Mouse (Mus musculus): ENCODE measurements around the gene Klre1. TPM values are rescaled to one million over a fixed set of nuclear protein-coding genes. Genes with fewer than 3 reads are reported as not detected.
"Not testable (repeated sequence)": the region's sequence is repeated elsewhere in the genome, so short reads cannot be mapped to it uniquely, and the experiment has no call there.

Klre1 gene
- polyA plus RNA-seq, 1 experiment from 2014 or later, result not detected

- not testable (repeated sequence) for H3K9ac ChIP-seq (ENCODE audit: low read depth, low read length); H3K27ac ChIP-seq (ENCODE audit: low read depth, low read length); H3K4me2 ChIP-seq; H3K27me3 ChIP-seq (replicated peaks; ENCODE audit: control insufficient read depth, insufficient read depth, low read length); H3K36me3 ChIP-seq (ENCODE audit: control insufficient read depth, insufficient read depth, low read length); H3K9me3 ChIP-seq (ENCODE audit: control insufficient read depth, low read length); ATAC-seq (replicated peaks; ENCODE audit: low FRiP score); DNase-seq (ENCODE audit: low spot score); H3K4me3 ChIP-seq (ENCODE audit: low read depth, low read length); H3K4me1 ChIP-seq (replicated peaks; ENCODE audit: control insufficient read depth, insufficient read depth, low read length)
- 53% methylated on average over 2 of the region's 2 CpGs for WGBS
These were observed 53.3 kb downstream of the Klre1 start for GRCm38 (mm10) chr6:129631046-129631445.

Other genes with a start within 250 kb of the Klre1 start
- gene 4922502D21Rik, start 246.1 kb upstream of the Klre1 start, polyA plus RNA-seq (2014; fragmentation: Nextera tagmentation; extraction: Ambion mirVana), result not detected in 2 replicates
- 1.7 and 2.7 TPM in 2 replicates for gene Clec12a, start 235.2 kb upstream of the Klre1 start, polyA plus RNA-seq (2014; fragmentation: Nextera tagmentation; extraction: Ambion mirVana)
- not detected in 2 replicates for gene Clec12b, start 192.0 kb upstream of the Klre1 start, polyA plus RNA-seq (2014; fragmentation: Nextera tagmentation; extraction: Ambion mirVana)
- 39.2 and 39.8 TPM in 2 replicates for gene Clec1b, start 180.6 kb upstream of the Klre1 start, polyA plus RNA-seq (2014; fragmentation: Nextera tagmentation; extraction: Ambion mirVana)
- 0.56 and 0.67 TPM in 2 replicates for gene Clec9a, start 169.0 kb upstream of the Klre1 start, polyA plus RNA-seq (2014; fragmentation: Nextera tagmentation; extraction: Ambion mirVana)
- 0.38 and 0.65 TPM in 2 replicates for gene Clec1a, start 125.9 kb upstream of the Klre1 start, polyA plus RNA-seq (2014; fragmentation: Nextera tagmentation; extraction: Ambion mirVana)
- gene Olr1, start 70.7 kb upstream of the Klre1 start, polyA plus RNA-seq (2014; fragmentation: Nextera tagmentation; extraction: Ambion mirVana), result 0.71 and 1.1 TPM in 2 replicates
- gene Tmem52b, start 65.3 kb upstream of the Klre1 start, polyA plus RNA-seq (2014; fragmentation: Nextera tagmentation; extraction: Ambion mirVana), result not detected in 2 replicates
- gene Gabarapl1, start 44.7 kb upstream of the Klre1 start, polyA plus RNA-seq (2014; fragmentation: Nextera tagmentation; extraction: Ambion mirVana), result 16.6 and 17.7 TPM in 2 replicates
- not detected in 2 replicates for gene Klrd1, start 13.9 kb downstream of the Klre1 start, polyA plus RNA-seq (2014; fragmentation: Nextera tagmentation; extraction: Ambion mirVana)
- gene Klrk1, start 46.0 kb downstream of the Klre1 start, polyA plus RNA-seq (2014; fragmentation: Nextera tagmentation; extraction: Ambion mirVana), result not detected in 2 replicates
- gene Klrc3, start 65.4 kb downstream of the Klre1 start, polyA plus RNA-seq (2014; fragmentation: Nextera tagmentation; extraction: Ambion mirVana), result not detected in 2 replicates
- gene Klrc2, start 82.8 kb downstream of the Klre1 start, polyA plus RNA-seq (2014; fragmentation: Nextera tagmentation; extraction: Ambion mirVana), result not detected in 2 replicates
- not detected in 2 replicates for gene Klrc1, start 101.1 kb downstream of the Klre1 start, polyA plus RNA-seq (2014; fragmentation: Nextera tagmentation; extraction: Ambion mirVana)
- gene Klri1, start 139.2 kb downstream of the Klre1 start, polyA plus RNA-seq (2014; fragmentation: Nextera tagmentation; extraction: Ambion mirVana), result not detected in 2 replicates
- gene Klri2, start 162.6 kb downstream of the Klre1 start, polyA plus RNA-seq (2014; fragmentation: Nextera tagmentation; extraction: Ambion mirVana), result not detected in 2 replicates
- gene Gm156, start 206.4 kb downstream of the Klre1 start, polyA plus RNA-seq (2014; fragmentation: Nextera tagmentation; extraction: Ambion mirVana), result not detected in 2 replicates

Data from liver, embryonic 11.5 days (tissue).